11 mouse cellular contexts compared by ENCODE assay signal in genomic region chr11:119709239-119709638, GRCm38 (mm10).
DNase-seq lines count a peak whose midpoint lies in the region; ATAC-seq and TF ChIP-seq lines count a peak whose summit lies in the region.
"Had no signal": no experiment of that assay in that cellular context is flagged by ENCODE, and none has a peak within 500 bp of the region (broad histone marks: within the 10 kb centered on the region; RNA-seq: fewer than 3 reads in every experiment).

No protein-coding gene starts in this region.

- H3K4me3 ChIP-seq in layer of hippocampus, adult 2 months, result no peak overlapping the region
- H3K4me3 ChIP-seq in bone marrow macrophage, adult 2 months (ENCODE audit: insufficient read depth, low read length), result 0 out of 2 replicates have a peak overlapping the region, but pooled peaks have one; percentile 2
- no peak overlapping the region for H3K4me3 ChIP-seq in hindbrain, embryonic 12.5 days
- H3K4me3 ChIP-seq: gastrocnemius, adult 2 months; stomach, embryonic 15.5 days had no signal

- no peaks in the 10 kb centered on the region for H3K9me3 ChIP-seq in hindbrain, embryonic 12.5 days (replicated peaks)
- H3K9me3 ChIP-seq: stomach, embryonic 15.5 days had no signal

- H3K9ac ChIP-seq in hindbrain, embryonic 12.5 days, result no peak overlapping the region
- H3K9ac ChIP-seq: stomach, embryonic 15.5 days had no signal

- H3K4me2 ChIP-seq in hindbrain, embryonic 12.5 days (replicated peaks), result no peak overlapping the region
- H3K4me2 ChIP-seq: stomach, embryonic 15.5 days had no signal

- DNase-seq in layer of hippocampus, adult 2 months (ENCODE audit: low spot score in 2 of 2), result no peak
- DNase-seq in layer of hippocampus, adult 9-10 months (ENCODE audit: low spot score), result no peak
- no peak for DNase-seq in cerebellum, adult 9-11 months
- DNase-seq in Muller cell, postnatal 12 days (ENCODE audit: inconsistent ontology term), result no peak
- DNase-seq in gastrocnemius, postnatal 25 days, result no peak
- DNase-seq: gastrocnemius, adult 2 months; kidney, postnatal 36 days had no signal

- no peak for TF ChIP-seq POLR2A in bone marrow macrophage, adult 2 months (IDR thresholded peaks at IDR 0.05; ENCODE audit: borderline replicate concordance, low read depth, low read length)

- ATAC-seq in hindbrain, embryonic 12.5 days (ENCODE audit: low FRiP score), result no peak
- peak; percentile 78 for ATAC-seq in monocyte, adult 5-6 weeks (replicated peaks; ENCODE audit: insufficient number of reproducible peaks, low FRiP score, low TSS enrichment, poor library complexity, severe bottlenecking)

- peaks cover 66% of the 10 kb centered on the region for H3K4me1 ChIP-seq in bone marrow macrophage, adult 2 months (ENCODE audit: control insufficient read depth, insufficient read depth, low read length)
- peaks cover 21% of the 10 kb centered on the region for H3K4me1 ChIP-seq in hindbrain, embryonic 12.5 days
- H3K4me1 ChIP-seq: stomach, embryonic 15.5 days had no signal

- H3K27ac ChIP-seq in layer of hippocampus, adult 2 months, result peak overlapping the region; percentile 43; the same call in 1 of the 2 replicates
- H3K27ac ChIP-seq in bone marrow macrophage, adult 2 months (ENCODE audit: insufficient read depth, low read depth, low read length), result peak overlapping the region; percentile 87
- H3K27ac ChIP-seq in hindbrain, embryonic 12.5 days, result 0 out of 2 replicates have a peak overlapping the region, but pooled peaks have one; percentile 25
- H3K27ac ChIP-seq: gastrocnemius, adult 2 months; stomach, embryonic 15.5 days had no signal

- H3K36me3 ChIP-seq in hindbrain, embryonic 12.5 days, result no peaks in the 10 kb centered on the region
- H3K36me3 ChIP-seq: stomach, embryonic 15.5 days had no signal

- TF ChIP-seq CTCF in layer of hippocampus, adult 2 months (conservative IDR thresholded peaks at IDR 0.05), result no peak
- TF ChIP-seq CTCF in bone marrow macrophage, adult 2 months (IDR thresholded peaks at IDR 0.05; ENCODE audit: low read depth, low read length), result no peak

- no peaks in the 10 kb centered on the region for H3K27me3 ChIP-seq in hindbrain, embryonic 12.5 days
- H3K27me3 ChIP-seq: stomach, embryonic 15.5 days had no signal

- WGBS in hindbrain, embryonic 12.5 days, result 47% methylated on average over 4 of the region's 4 CpGs

Comparison
In these comparisons a context has a peak if more than half of its experiments do, and no peak if none do; other contexts are left out.
1. H3K27ac ChIP-seq: peak in every context shown above with its lines; median percentile 87 in bone marrow macrophage, adult 2 months; 43 in layer of hippocampus, adult 2 months; 25 in hindbrain, embryonic 12.5 days.